Mouse (Mus musculus): Measurements from ENCODE around the gene Gng7.

Gng7 gene

GRCm38 (mm10) chr10:80930361-80931152 lies 84.2 kb downstream of the Gng7 start:
- DNase-seq (ENCODE audit: low read depth in 2 of 2, low spot score in 2 of 2), result peak in 1 of 2 experiments; percentile 36

GRCm38 (mm10) chr10:80929299-80930226 lies 85.2 kb downstream of the Gng7 start, which contains the start of gene Gadd45b:
TSS of gene Gadd45b (plus strand) at chr10:80930073.
- peak; percentile 97 to 98 for DNase-seq (ENCODE audit: low read depth in 2 of 2, low spot score in 2 of 2)

- DNase-seq (ENCODE audit: low read depth in 2 of 2, low spot score in 2 of 2), result peak; percentile 82 to 85
Measured at GRCm38 (mm10) chr10:80928586-80929298, 86.0 kb downstream of the Gng7 start.

- no peak for DNase-seq (ENCODE audit: low read depth in 2 of 2, low spot score in 2 of 2)
Measured at GRCm38 (mm10) chr10:80925472-80925871, 89.3 kb downstream of the Gng7 start.

- DNase-seq (ENCODE audit: low read depth in 2 of 2, low spot score in 2 of 2), result no peak
Measured at GRCm38 (mm10) chr10:80921923-80922322, 92.8 kb downstream of the Gng7 start.

- peak; percentile 36 to 40 for DNase-seq (ENCODE audit: low read depth in 2 of 2, low spot score in 2 of 2)
Measured at GRCm38 (mm10) chr10:80917779-80918434, 96.8 kb downstream of the Gng7 start, which contains the start of gene Lmnb2. TSS of gene Lmnb2 (minus strand) at chr10:80918245.

DNA sequence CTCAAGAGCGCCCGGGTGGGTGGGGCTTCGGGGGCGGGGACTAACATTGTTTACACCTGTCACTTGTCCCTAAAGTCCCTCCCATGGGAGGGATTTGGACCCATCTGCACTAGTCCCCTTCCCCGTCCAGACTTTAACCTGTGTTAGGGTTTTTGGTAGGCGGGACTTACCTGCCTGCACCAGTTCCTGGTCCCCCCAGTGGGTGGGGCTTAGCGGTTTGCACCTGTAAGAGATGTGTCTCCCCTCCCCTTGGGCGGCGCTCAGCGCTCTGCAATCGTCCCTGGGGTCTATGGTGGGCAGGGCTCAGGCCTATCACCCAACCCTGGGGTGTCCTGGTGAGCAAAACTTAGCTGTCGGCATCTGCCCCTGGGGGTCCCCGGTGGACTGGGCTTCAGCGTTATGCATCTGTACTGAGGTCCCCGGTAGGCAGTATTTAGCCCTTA lies 97.4 kb downstream of the Gng7 start:
- no peak for DNase-seq (ENCODE audit: low read depth in 2 of 2, low spot score in 2 of 2)

GRCm38 (mm10) chr10:80915736-80916135 lies 99.0 kb downstream of the Gng7 start:
- DNase-seq (ENCODE audit: low read depth in 2 of 2, low spot score in 2 of 2), result no peak

GRCm38 (mm10) chr10:80915260-80915659 lies 99.5 kb downstream of the Gng7 start:
- no peak for DNase-seq (ENCODE audit: low read depth in 2 of 2, low spot score in 2 of 2)

DNA sequence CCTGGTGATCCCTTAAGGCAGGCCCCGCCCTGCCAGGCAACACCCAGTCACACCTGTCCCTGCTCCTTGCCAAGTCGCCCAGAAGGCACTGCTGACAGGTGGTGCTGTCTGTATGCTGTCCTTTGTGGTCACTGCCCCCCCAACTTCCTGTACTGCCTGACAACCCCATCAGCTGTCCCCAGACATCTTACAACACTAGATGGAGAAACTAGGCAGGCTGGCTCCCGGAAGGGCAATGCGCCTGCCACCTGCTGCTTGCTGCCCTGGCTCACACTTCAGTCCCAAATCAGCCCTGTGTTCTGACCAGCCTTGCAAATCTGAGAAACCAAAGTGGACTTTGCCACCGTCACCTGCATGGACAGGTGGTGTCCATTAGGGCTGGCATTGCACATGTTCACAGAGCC lies 100.5 kb downstream of the Gng7 start:
- no peak for DNase-seq (ENCODE audit: low read depth in 2 of 2, low spot score in 2 of 2)

GRCm38 (mm10) chr10:80913364-80914011 lies 101.3 kb downstream of the Gng7 start:
- no peak for DNase-seq (ENCODE audit: low read depth in 2 of 2, low spot score in 2 of 2)

DNA sequence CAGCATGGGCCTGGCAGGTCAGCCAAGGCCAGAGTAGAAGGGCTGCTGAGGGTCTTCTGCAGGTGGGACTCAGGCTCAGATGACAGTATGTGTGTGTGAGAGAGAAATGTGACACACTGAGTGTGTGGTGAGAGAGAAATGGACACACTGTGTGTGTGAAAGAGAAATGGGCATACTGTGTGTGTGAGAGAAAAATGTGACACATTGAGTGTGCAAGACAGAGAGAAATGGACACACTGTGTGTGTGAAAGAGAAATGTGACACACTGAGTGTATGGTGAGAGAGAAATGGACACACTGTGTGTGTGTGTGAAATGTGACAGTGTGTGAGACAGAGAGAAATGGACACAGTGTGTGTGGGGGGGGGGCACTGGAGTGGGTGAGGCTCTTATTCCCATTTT lies 102.9 kb downstream of the Gng7 start:
- DNase-seq (ENCODE audit: low read depth in 2 of 2, low spot score in 2 of 2), result no peak

GRCm38 (mm10) chr10:80911354-80911753 lies 103.4 kb downstream of the Gng7 start:
- no peak for DNase-seq (ENCODE audit: low read depth in 2 of 2, low spot score in 2 of 2)

GRCm38 (mm10) chr10:80909375-80910162 lies 105.2 kb downstream of the Gng7 start:
- DNase-seq (ENCODE audit: low read depth in 2 of 2, low spot score in 2 of 2), result no peak

- DNase-seq (ENCODE audit: low read depth in 2 of 2, low spot score in 2 of 2), result no peak
Measured at GRCm38 (mm10) chr10:80904709-80905108, 110.0 kb downstream of the Gng7 start.

DNA sequence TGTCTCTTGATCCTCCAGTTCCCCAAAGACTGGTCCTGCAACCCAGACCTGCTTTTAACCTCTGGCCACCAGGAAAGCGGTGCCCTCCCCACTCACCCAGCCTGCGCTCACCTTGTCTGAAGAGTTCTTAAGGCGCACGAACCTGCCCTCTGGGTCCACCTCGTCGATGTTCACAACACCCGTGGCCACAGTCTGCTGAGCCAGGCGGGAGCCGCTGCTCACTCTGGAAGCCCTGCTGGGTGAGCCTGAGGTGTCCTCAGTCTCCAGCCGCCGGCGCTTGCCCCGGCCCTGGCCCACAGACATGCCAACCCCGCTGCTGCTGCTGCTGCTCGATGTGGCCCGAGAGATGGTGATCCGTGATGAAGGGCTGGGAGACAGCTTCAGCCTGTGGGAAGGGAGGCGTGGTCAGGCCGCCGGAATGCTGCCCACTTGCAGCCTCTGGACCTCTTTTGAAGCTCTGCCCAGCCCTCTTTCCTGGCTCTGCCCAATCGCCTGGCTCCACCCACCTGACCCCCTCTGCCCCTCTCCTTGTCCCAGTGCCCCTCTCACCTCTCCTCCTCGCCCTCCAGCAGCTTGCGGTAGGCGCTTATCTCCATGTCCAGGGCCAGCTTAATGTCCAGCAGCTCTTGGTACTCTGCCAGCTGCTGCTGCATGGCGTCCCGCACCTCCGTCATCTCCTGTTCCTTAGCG lies 110.6 kb downstream of the Gng7 start:
- no peak for DNase-seq (ENCODE audit: low read depth in 2 of 2, low spot score in 2 of 2)

GRCm38 (mm10) chr10:80903282-80903681 lies 111.5 kb downstream of the Gng7 start:
- DNase-seq (ENCODE audit: low read depth in 2 of 2, low spot score in 2 of 2), result no peak

DNA sequence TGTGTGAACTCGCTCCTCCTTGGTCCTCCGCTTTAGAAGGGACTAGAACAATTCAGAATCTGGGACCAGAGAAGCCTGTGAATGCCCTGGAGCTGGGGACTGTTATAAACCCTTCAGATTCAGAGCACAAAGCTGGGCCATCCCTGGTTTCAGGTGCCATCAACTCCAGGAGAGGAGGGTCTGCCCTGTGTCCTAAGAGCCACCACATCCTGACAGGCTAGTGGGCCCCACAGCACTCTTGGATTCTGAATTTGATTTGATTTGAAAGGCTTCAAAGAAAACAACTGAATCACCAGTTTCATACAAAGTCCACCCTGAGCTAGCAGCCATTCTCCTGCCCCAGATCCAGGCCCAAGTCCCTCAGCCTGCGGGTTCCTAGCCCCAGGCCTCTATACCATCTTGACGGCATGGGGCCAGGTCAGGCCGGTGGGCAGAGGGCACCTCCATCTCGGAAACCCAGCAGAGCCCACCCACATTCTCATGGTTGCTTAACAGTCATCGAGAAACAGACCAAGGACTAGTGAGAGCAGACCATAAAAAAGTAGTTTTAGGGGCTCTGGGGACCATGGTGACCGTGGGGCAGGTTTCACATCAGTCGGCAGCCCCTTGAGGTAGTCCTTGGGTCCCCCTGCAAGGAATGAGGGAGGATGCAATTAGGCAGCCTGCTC lies 112.3 kb downstream of the Gng7 start:
- no peak for DNase-seq (ENCODE audit: low read depth in 2 of 2, low spot score in 2 of 2)
